Mouse (Mus musculus): ENCODE measurements at regions not wholly inside any gene's neighbourhood (a gene's known extent, or its start where the extent isn't known, plus 50 kb on each side); places are given as distances from the start of the nearest gene placed in this dataset.

GRCm38 (mm10) chr17:81319605-81320004 is 122.0 kb upstream of the Gm11096 start:
- no peak overlapping the region for H3K4me2 ChIP-seq (ENCODE audit: low read depth)
- DNase-seq (ENCODE audit: low read depth in 3 of 3, low spot score in 3 of 3) (no peak), ATAC-seq (ENCODE audit: insufficient read depth) (no peak)
- no peaks in the 10 kb centered on the region for H3K9me3 ChIP-seq (ENCODE audit: control insufficient read depth, low read length)
- H3K27me3 ChIP-seq (ENCODE audit: control insufficient read depth, insufficient read depth, low read length) = no peaks in the 10 kb centered on the region
- no peak overlapping the region for H3K9ac ChIP-seq (replicated peaks)
- H3K27ac ChIP-seq = no peak overlapping the region
- no peaks in the 10 kb centered on the region for H3K36me3 ChIP-seq (replicated peaks; ENCODE audit: control insufficient read depth, insufficient read depth, low read depth)
- H3K4me1 ChIP-seq (replicated peaks; ENCODE audit: control insufficient read depth in 2 of 2, insufficient read depth in 2 of 2, low read length in 1 of 2) = no peaks in the 10 kb centered on the region
- 68% methylated on average over 2 of the region's 2 CpGs for WGBS (ENCODE audit: insufficient replicate concordance)
- no peak overlapping the region for H3K4me3 ChIP-seq (ENCODE audit: insufficient read depth in 1 of 2, low read depth in 2 of 2, low read length in 2 of 2)
- no peak for TF ChIP-seq CTCF (IDR thresholded peaks at IDR 0.05; ENCODE audit: low read depth)

GRCm38 (mm10) chr17:81316655-81317054 is 124.9 kb upstream of the Gm11096 start:
- Histone ChIP-seq H3K36me3 (replicated peaks; ENCODE audit: control insufficient read depth, insufficient read depth, low read depth) (no peaks in the 10 kb centered on the region), H3K4me1 (replicated peaks; ENCODE audit: control insufficient read depth in 2 of 2, insufficient read depth in 2 of 2, low read length in 1 of 2) (no peaks in the 10 kb centered on the region), H3K9ac (replicated peaks) (no peak overlapping the region), H3K27ac (no peak overlapping the region), H3K27me3 (ENCODE audit: control insufficient read depth, insufficient read depth, low read length) (no peaks in the 10 kb centered on the region), H3K4me3 (ENCODE audit: insufficient read depth in 1 of 2, low read depth in 2 of 2, low read length in 2 of 2) (no peak overlapping the region), H3K9me3 (ENCODE audit: control insufficient read depth, low read length) (no peaks in the 10 kb centered on the region), H3K4me2 (ENCODE audit: low read depth) (no peak overlapping the region)
- DNase-seq (ENCODE audit: low read depth in 3 of 3, low spot score in 3 of 3) (no peak), ATAC-seq (ENCODE audit: insufficient read depth) (no peak)
- TF ChIP-seq CTCF (IDR thresholded peaks at IDR 0.05; ENCODE audit: low read depth) (no peak), EP300 (IDR thresholded peaks at IDR 0.05; ENCODE audit: low read depth) (no peak)
- WGBS (ENCODE audit: insufficient replicate concordance) = 67% methylated on average over 5 of the region's 5 CpGs

GRCm38 (mm10) chr17:81305880-81306279 is 135.7 kb upstream of the Gm11096 start:
- no peak for DNase-seq (ENCODE audit: low read depth in 3 of 3, low spot score in 3 of 3)
- H3K4me1 ChIP-seq (replicated peaks; ENCODE audit: control insufficient read depth in 2 of 2, insufficient read depth in 2 of 2, low read length in 1 of 2) = peaks cover 0 to 3% of the 10 kb centered on the region in 2 experiments; a peak in 2 of 4 replicates
- H3K27me3 ChIP-seq (ENCODE audit: control insufficient read depth, insufficient read depth, low read length) = no peaks in the 10 kb centered on the region
- no peak overlapping the region for H3K4me3 ChIP-seq (ENCODE audit: insufficient read depth in 1 of 2, low read depth in 2 of 2, low read length in 2 of 2)
- H3K9ac ChIP-seq (replicated peaks) = no peak overlapping the region
- H3K27ac ChIP-seq = no peak overlapping the region
- TF ChIP-seq EP300 (IDR thresholded peaks at IDR 0.05; ENCODE audit: low read depth) = no peak
- TF ChIP-seq CTCF (IDR thresholded peaks at IDR 0.05; ENCODE audit: low read depth) = no peak
- no peaks in the 10 kb centered on the region for H3K36me3 ChIP-seq (replicated peaks; ENCODE audit: control insufficient read depth, insufficient read depth, low read depth)
- H3K9me3 ChIP-seq (ENCODE audit: control insufficient read depth, low read length) = no peaks in the 10 kb centered on the region
- no peak for ATAC-seq (ENCODE audit: insufficient read depth)
- WGBS (ENCODE audit: insufficient replicate concordance) = 14% methylated on average over 2 of the region's 2 CpGs
- no peak overlapping the region for H3K4me2 ChIP-seq (ENCODE audit: low read depth)

- Histone ChIP-seq H3K36me3 (replicated peaks; ENCODE audit: control insufficient read depth, insufficient read depth, low read depth) (no peaks in the 10 kb centered on the region), H3K27ac (no peak overlapping the region), H3K4me3 (ENCODE audit: insufficient read depth in 1 of 2, low read depth in 2 of 2, low read length in 2 of 2) (no peak overlapping the region), H3K27me3 (ENCODE audit: control insufficient read depth, insufficient read depth, low read length) (no peaks in the 10 kb centered on the region), H3K9ac (replicated peaks) (no peak overlapping the region), H3K4me1 (replicated peaks; ENCODE audit: control insufficient read depth in 2 of 2, insufficient read depth in 2 of 2, low read length in 1 of 2) (peaks cover 0 to 3% of the 10 kb centered on the region in 2 experiments; a peak in 2 of 4 replicates), H3K4me2 (ENCODE audit: low read depth) (no peak overlapping the region), H3K9me3 (ENCODE audit: control insufficient read depth, low read length) (no peaks in the 10 kb centered on the region)
- no peak for TF ChIP-seq CTCF (IDR thresholded peaks at IDR 0.05; ENCODE audit: low read depth)
- TF ChIP-seq EP300 (IDR thresholded peaks at IDR 0.05; ENCODE audit: low read depth) = no peak
- ATAC-seq (ENCODE audit: insufficient read depth) (peak; percentile 60; the same call in 1 of the 2 replicates), DNase-seq (ENCODE audit: low read depth in 3 of 3, low spot score in 3 of 3) (no peak)
- 23% methylated on average over 1 of the region's 1 CpGs for WGBS (ENCODE audit: insufficient replicate concordance)
Observed at GRCm38 (mm10) chr17:81304574-81304973, 137.0 kb upstream of the Gm11096 start.

- no peak overlapping the region for H3K27ac ChIP-seq
- WGBS (ENCODE audit: insufficient replicate concordance) = 59% methylated on average over 3 of the region's 3 CpGs
- TF ChIP-seq EP300 (IDR thresholded peaks at IDR 0.05; ENCODE audit: low read depth) = no peak
- TF ChIP-seq CTCF (IDR thresholded peaks at IDR 0.05; ENCODE audit: low read depth) = no peak
- no peaks in the 10 kb centered on the region for H3K27me3 ChIP-seq (ENCODE audit: control insufficient read depth, insufficient read depth, low read length)
- no peaks in the 10 kb centered on the region for H3K36me3 ChIP-seq (replicated peaks; ENCODE audit: control insufficient read depth, insufficient read depth, low read depth)
- H3K9me3 ChIP-seq (ENCODE audit: control insufficient read depth, low read length) = no peaks in the 10 kb centered on the region
- DNase-seq (ENCODE audit: low read depth in 3 of 3, low spot score in 3 of 3) (no peak), ATAC-seq (ENCODE audit: insufficient read depth) (no peak)
- H3K4me1 ChIP-seq (replicated peaks; ENCODE audit: control insufficient read depth in 2 of 2, insufficient read depth in 2 of 2, low read length in 1 of 2) = peaks cover 0 to 3% of the 10 kb centered on the region in 2 experiments; a peak in 2 of 4 replicates
- no peak overlapping the region for H3K4me2 ChIP-seq (ENCODE audit: low read depth)
- H3K4me3 ChIP-seq (ENCODE audit: insufficient read depth in 1 of 2, low read depth in 2 of 2, low read length in 2 of 2) = no peak overlapping the region
- no peak overlapping the region for H3K9ac ChIP-seq (replicated peaks)
Observed at GRCm38 (mm10) chr17:81302490-81302889, 139.1 kb upstream of the Gm11096 start.

Measured in liver, embryonic 14.5 days (tissue).